Mouse (Mus musculus) neural tube, embryonic 14.5 days (tissue): ENCODE measurements around the gene Snx9. TPM values are rescaled to one million over a fixed set of nuclear protein-coding genes. Genes with fewer than 3 reads are reported as not detected.

ENCODE experiments used
- ATAC-seq: fragments of 200-750 bp; cut with Nextera tagmentation; 2 replicates; pipeline ENCODE4 v1.8.0; 2017; ENCODE audit warnings: low read depth, mild to moderate bottlenecking, moderate TSS enrichment, moderate library complexity
- H3K27ac ChIP-seq: fragments of 300-500 bp; sonication (generic); 2 replicates; pipeline ENCODE4 v1.5.1; 2014; ENCODE audit warnings: low read depth, mild to moderate bottlenecking, control low read depth, low read length, moderate library complexity, mixed read lengths
- H3K27me3 ChIP-seq: fragments of 300-500 bp; sonication (generic); 2 replicates; pipeline ENCODE4 v1.6.1; 2014; ENCODE audit warnings: low read length; ENCODE audit not compliant: control insufficient read depth, insufficient read depth
- H3K36me3 ChIP-seq: fragments of 300-500 bp; sonication (generic); 2 replicates; pipeline ENCODE4 v1.6.1; 2014; ENCODE audit warnings: low read length, mixed read lengths; ENCODE audit not compliant: control insufficient read depth, insufficient read depth
- H3K4me1 ChIP-seq: fragments of 300-500 bp; sonication (generic); 2 replicates; pipeline ENCODE4 v1.6.1; 2014; ENCODE audit warnings: low read length; ENCODE audit not compliant: control insufficient read depth, insufficient read depth
- H3K4me2 ChIP-seq: fragments of 300-500 bp; sonication (generic); 2 replicates; pipeline ENCODE4 v1.6.1; 2014; ENCODE audit warnings: mild to moderate bottlenecking, low read depth, low read length, control low read depth
- H3K4me3 ChIP-seq: fragments of 300-500 bp; sonication (generic); 2 replicates; pipeline ENCODE4 v1.5.1; 2014; ENCODE audit warnings: low read depth, low read length, control low read depth, mixed read lengths
- H3K9ac ChIP-seq: fragments of 300-500 bp; sonication (generic); replicated peaks from 2 replicates; pipeline ENCODE4 v1.6.1; 2014; ENCODE audit warnings: low read depth, mild to moderate bottlenecking, control low read depth, low read length, mixed read lengths
- H3K9me3 ChIP-seq: fragments of 300-500 bp; sonication (generic); 2 replicates; pipeline ENCODE4 v1.6.1; 2016; ENCODE audit warnings: low read length; ENCODE audit not compliant: control insufficient read depth
- WGBS: fragments of 180-500 bp; shearing (Covaris S2); extraction: QIAGEN DNeasy Blood & Tissue Kit; methylation state at CpG from one replicate; pipeline ENCODE4 v1.1.7; 2014; 5-methylcytosine and 5-hydroxymethylcytosine counted together
- polyA plus RNA-seq: library from polyadenylated mRNA; unstranded; fragments of >200 nt; fragmentation: Nextera tagmentation; extraction: Ambion mirVana; gene quantifications from 2 replicates; pipeline ENCODE4 v1.2.1, GENCODE M21; 2014

Snx9 gene
- polyA plus RNA-seq, 1 experiment from 2014 or later, result 6.1 TPM

GRCm38 (mm10) chr17:5893092-5893491 is 52.0 kb downstream of the Snx9 start:
- Histone ChIP-seq H3K27ac (no peak overlapping the region), H3K27me3 (no peaks in the 10 kb centered on the region), H3K9ac (no peak overlapping the region), H3K4me1 (no peaks in the 10 kb centered on the region), H3K4me3 (no peak overlapping the region), H3K4me2 (no peak overlapping the region), H3K36me3 (no peaks in the 10 kb centered on the region), H3K9me3 (no peaks in the 10 kb centered on the region)
- no peak for ATAC-seq
- 19% methylated on average over 7 of the region's 7 CpGs for WGBS

- no peak overlapping the region for H3K4me2 ChIP-seq
- no peak overlapping the region for H3K9ac ChIP-seq
- H3K4me3 ChIP-seq, result no peak overlapping the region
- no peaks in the 10 kb centered on the region for H3K27me3 ChIP-seq
- no peaks in the 10 kb centered on the region for H3K9me3 ChIP-seq
- no peak overlapping the region for H3K27ac ChIP-seq
- no peaks in the 10 kb centered on the region for H3K36me3 ChIP-seq
- 82% methylated on average over 7 of the region's 7 CpGs for WGBS
- no peaks in the 10 kb centered on the region for H3K4me1 ChIP-seq
- no peak for ATAC-seq
These were observed 52.5 kb downstream of the Snx9 start for GRCm38 (mm10) chr17:5893574-5894148.

DNA sequence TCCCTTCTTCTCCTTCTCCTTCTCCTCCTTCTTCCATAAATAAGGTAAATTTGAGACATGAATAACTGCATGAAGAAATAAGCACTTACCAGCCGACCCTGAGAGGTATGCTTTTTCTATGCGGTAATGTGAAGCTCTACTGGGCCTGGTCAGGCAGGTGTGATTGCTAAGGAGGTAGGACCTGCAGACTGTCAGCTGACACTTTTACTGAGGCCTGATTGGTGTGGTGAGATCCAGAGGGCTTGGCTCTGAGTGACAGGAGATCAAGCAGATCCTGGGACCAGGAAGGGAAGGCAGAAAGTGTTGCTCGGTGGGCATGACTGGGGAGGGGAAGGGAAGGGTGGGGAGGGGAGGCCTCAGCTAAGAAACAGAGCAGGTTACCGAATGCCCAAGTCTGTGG is 54.9 kb downstream of the Snx9 start:
- Histone ChIP-seq H3K27me3 (no peaks in the 10 kb centered on the region), H3K36me3 (no peaks in the 10 kb centered on the region), H3K4me1 (no peaks in the 10 kb centered on the region), H3K4me2 (no peak overlapping the region), H3K4me3 (no peak overlapping the region), H3K9me3 (no peaks in the 10 kb centered on the region), H3K9ac (no peak overlapping the region), H3K27ac (no peak overlapping the region)
- WGBS, result 82% methylated on average over 4 of the region's 4 CpGs
- ATAC-seq, result no peak

DNA sequence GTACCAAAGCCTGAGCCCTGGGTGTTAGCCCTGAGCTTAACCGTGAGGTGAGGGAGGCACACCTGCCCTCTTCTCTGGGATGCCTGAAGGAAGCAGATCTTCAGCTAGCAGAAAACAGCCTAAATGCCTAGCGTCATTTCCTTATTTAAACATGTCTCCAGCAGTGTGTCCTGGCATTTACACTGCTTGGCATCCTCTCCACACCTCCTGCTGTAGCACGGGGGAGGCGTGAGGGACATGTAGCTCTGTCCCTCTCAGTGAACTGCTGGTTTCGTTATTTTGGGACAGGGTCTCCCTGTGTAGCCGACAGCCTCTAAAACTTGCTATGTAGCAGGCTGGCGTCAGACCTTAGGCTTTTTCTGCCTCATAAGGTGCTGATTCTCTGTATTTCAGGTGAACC is 55.5 kb downstream of the Snx9 start:
- ATAC-seq, result no peak
- no peak overlapping the region for H3K27ac ChIP-seq
- no peaks in the 10 kb centered on the region for H3K9me3 ChIP-seq
- no peaks in the 10 kb centered on the region for H3K27me3 ChIP-seq
- H3K4me3 ChIP-seq, result no peak overlapping the region
- 93% methylated on average over 7 of the region's 7 CpGs for WGBS
- H3K4me1 ChIP-seq, result no peaks in the 10 kb centered on the region
- H3K9ac ChIP-seq, result no peak overlapping the region
- no peaks in the 10 kb centered on the region for H3K36me3 ChIP-seq
- no peak overlapping the region for H3K4me2 ChIP-seq

DNA sequence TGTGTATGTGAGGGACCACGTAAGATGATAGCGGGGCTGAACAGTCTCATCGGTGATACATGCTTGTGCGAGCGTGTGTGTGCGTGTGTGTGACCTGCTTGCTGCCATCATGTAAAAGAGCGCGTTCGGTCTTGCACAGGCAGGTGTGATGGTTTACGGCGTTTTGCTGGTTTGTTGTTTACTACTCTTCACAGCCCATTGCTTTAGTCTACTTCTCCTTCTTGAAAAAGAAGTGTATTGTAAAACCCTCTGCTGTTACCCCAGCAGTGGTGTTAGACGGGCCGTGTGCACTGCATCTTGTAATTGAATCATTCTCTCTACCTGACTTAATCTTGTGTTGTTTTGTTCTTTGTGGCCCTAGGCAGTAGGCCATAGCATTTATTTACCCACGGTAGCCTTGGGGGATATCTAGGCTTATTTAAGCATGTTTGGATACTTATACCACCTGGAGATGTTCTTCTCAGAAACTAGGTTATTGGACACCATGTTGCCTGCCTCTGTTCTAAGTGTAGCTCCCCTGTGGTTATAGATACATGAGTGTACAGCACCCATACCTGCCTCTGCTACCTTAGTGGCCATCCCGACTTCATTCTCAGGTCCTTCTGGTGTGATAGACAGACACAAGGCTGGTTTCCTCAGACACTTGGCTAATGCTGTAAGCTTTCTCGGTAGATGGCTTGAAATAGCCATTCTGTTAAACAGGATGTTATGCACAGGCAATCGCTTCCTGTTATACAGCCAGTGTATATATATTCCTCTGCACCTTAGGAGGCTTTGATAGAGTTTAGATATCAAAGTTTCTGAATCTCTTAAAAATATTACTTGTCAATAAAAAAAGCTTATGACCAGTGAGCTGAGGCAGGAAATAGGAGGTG is 56.4 kb downstream of the Snx9 start:
- H3K9ac ChIP-seq, result no peak overlapping the region
- no peaks in the 10 kb centered on the region for H3K4me1 ChIP-seq
- ATAC-seq, result no peak
- H3K4me3 ChIP-seq, result no peak overlapping the region
- WGBS, result 92% methylated on average over 17 of the region's 17 CpGs
- H3K27me3 ChIP-seq, result no peaks in the 10 kb centered on the region
- no peaks in the 10 kb centered on the region for H3K9me3 ChIP-seq
- H3K4me2 ChIP-seq, result no peak overlapping the region
- H3K27ac ChIP-seq, result no peak overlapping the region
- H3K36me3 ChIP-seq, result no peaks in the 10 kb centered on the region

DNA sequence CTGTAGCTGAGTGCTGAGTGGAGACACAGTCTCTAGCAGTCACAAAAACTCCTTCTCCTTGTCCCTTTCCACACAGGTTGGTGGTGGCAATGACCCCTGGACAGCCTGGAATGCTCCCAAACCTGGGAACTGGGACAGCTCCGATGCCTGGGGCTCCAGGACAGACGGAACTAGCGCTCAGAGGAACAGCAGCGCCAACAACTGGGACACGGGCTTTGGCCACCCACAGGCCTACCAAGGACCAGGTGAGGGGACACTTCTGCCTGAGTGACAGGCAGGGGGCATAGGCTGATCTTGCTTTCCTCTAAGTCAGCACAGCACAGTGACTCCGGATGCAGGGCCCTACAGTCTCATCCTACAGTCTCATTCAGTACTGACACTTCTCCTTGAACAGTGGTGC is 58.1 kb downstream of the Snx9 start:
- Histone ChIP-seq H3K27me3 (no peaks in the 10 kb centered on the region), H3K9ac (no peak overlapping the region), H3K4me3 (no peak overlapping the region), H3K27ac (no peak overlapping the region), H3K4me2 (no peak overlapping the region), H3K36me3 (no peaks in the 10 kb centered on the region), H3K9me3 (no peaks in the 10 kb centered on the region), H3K4me1 (no peaks in the 10 kb centered on the region)
- WGBS, result 93% methylated on average over 6 of the region's 6 CpGs
- no peak for ATAC-seq

GRCm38 (mm10) chr17:5901381-5901780 is 60.3 kb downstream of the Snx9 start:
- Histone ChIP-seq H3K9me3 (no peaks in the 10 kb centered on the region), H3K4me3 (no peak overlapping the region), H3K27ac (no peak overlapping the region), H3K4me2 (no peak overlapping the region), H3K36me3 (no peaks in the 10 kb centered on the region), H3K9ac (no peak overlapping the region), H3K27me3 (no peaks in the 10 kb centered on the region), H3K4me1 (no peaks in the 10 kb centered on the region)
- 83% methylated on average over 5 of the region's 5 CpGs for WGBS
- no peak for ATAC-seq

- no peak for ATAC-seq
- H3K4me2 ChIP-seq, result no peak overlapping the region
- no peaks in the 10 kb centered on the region for H3K36me3 ChIP-seq
- no peaks in the 10 kb centered on the region for H3K27me3 ChIP-seq
- H3K4me1 ChIP-seq, result no peaks in the 10 kb centered on the region
- no peaks in the 10 kb centered on the region for H3K9me3 ChIP-seq
- no peak overlapping the region for H3K9ac ChIP-seq
- no peak overlapping the region for H3K27ac ChIP-seq
- WGBS, result 88% methylated on average over 6 of the region's 6 CpGs
- no peak overlapping the region for H3K4me3 ChIP-seq
These were observed 62.6 kb downstream of the Snx9 start for GRCm38 (mm10) chr17:5903630-5904301.

GRCm38 (mm10) chr17:5909681-5910080 is 68.6 kb downstream of the Snx9 start:
- no peak for ATAC-seq
- H3K4me1 ChIP-seq, result no peaks in the 10 kb centered on the region
- no peak overlapping the region for H3K27ac ChIP-seq
- no peak overlapping the region for H3K9ac ChIP-seq
- H3K27me3 ChIP-seq, result no peaks in the 10 kb centered on the region
- no peak overlapping the region for H3K4me2 ChIP-seq
- no peaks in the 10 kb centered on the region for H3K9me3 ChIP-seq
- WGBS, result 91% methylated on average over 4 of the region's 4 CpGs
- no peak overlapping the region for H3K4me3 ChIP-seq
- no peaks in the 10 kb centered on the region for H3K36me3 ChIP-seq
